ENCODE assay signal across 8 mouse cellular contexts in the genomic region with DNA sequence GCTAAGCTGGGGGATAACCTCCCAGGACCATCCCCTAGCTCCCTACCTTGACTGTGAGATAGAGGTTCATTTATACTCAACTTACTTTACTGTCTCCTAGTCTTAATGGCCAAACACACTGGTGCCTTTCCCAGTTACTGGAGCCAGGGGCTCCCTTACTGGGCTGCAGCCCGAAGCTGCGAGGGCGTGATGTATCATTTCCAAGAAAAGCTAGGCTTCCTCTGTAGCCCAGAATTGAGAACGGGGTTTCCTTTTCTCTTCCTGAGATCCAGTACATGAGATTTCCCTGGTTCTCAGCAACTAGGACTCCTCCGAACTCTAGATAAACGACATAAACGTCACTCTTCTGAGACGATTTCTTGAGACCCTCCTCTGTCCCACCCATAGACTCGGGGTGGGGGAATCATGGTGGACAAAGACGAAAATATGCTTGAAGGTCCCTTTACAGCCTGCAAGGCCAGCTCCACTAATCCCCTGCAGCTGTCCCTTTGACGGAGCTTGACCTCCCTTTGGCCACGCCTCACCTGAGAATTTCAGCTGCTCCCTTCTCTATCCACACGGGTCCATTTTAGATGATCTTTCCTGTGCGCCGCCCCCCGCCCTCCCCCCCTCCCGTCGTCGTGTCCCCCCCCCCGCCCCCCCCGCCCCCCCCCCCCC. TPM values are rescaled to one million over a fixed set of nuclear protein-coding genes. Genes with fewer than 3 reads are reported as not detected.
A peak's percentile ranks its signal among the peaks of the same experiment; 100 is the strongest.
DNase-seq lines count a peak whose midpoint lies in the region; ATAC-seq and TF ChIP-seq lines count a peak whose summit lies in the region.
"Had no signal": no experiment of that assay in that cellular context is flagged by ENCODE, and none has a peak within 500 bp of the region (broad histone marks: within the 10 kb centered on the region; RNA-seq: fewer than 3 reads in every experiment).

No protein-coding gene starts in this region.

- peak overlapping the region; percentile 58 for H3K27ac ChIP-seq in kidney, postnatal 0 days
- H3K27ac ChIP-seq in embryonic facial prominence, embryonic 15.5 days (replicated peaks), result 0 out of 2 replicates have a peak overlapping the region, but pooled peaks have one; percentile 28
- no peak overlapping the region for H3K27ac ChIP-seq in midbrain, embryonic 13.5 days
- H3K27ac ChIP-seq: liver, embryonic 14.5 days had no signal

- H3K4me2 ChIP-seq in kidney, postnatal 0 days (ENCODE audit: low read length), result peak overlapping the region; percentile 59
- H3K4me2 ChIP-seq in embryonic facial prominence, embryonic 15.5 days (replicated peaks), result peak overlapping the region; percentile 28; the same call in 1 of the 2 replicates
- H3K4me2 ChIP-seq in midbrain, embryonic 13.5 days (replicated peaks), result peak overlapping the region; percentile 34

- H3K36me3 ChIP-seq in kidney, postnatal 0 days (ENCODE audit: insufficient read depth, low read length), result no peaks in the 10 kb centered on the region
- H3K36me3 ChIP-seq in embryonic facial prominence, embryonic 15.5 days, result no peaks in the 10 kb centered on the region
- no peaks in the 10 kb centered on the region for H3K36me3 ChIP-seq in midbrain, embryonic 13.5 days

- no peaks in the 10 kb centered on the region for H3K27me3 ChIP-seq in kidney, postnatal 0 days (ENCODE audit: insufficient read depth, low read length)
- H3K27me3 ChIP-seq in embryonic facial prominence, embryonic 15.5 days, result no peaks in the 10 kb centered on the region
- H3K27me3 ChIP-seq in midbrain, embryonic 13.5 days, result no peaks in the 10 kb centered on the region

- WGBS in kidney, postnatal 0 days, result 19% methylated on average over 15 of the region's 21 CpGs
- whole genome bisulfite sequencing in embryonic facial prominence, embryonic 15.5 days, result 34% methylated on average over 16 of the region's 21 CpGs
- 31% methylated on average over 18 of the region's 21 CpGs for WGBS in midbrain, embryonic 13.5 days

- 0 out of 2 replicates have a peak overlapping the region, but pooled peaks have one; percentile 23 for H3K9ac ChIP-seq in kidney, postnatal 0 days (ENCODE audit: low read depth, low read length)
- H3K9ac ChIP-seq in embryonic facial prominence, embryonic 15.5 days, result no peak overlapping the region
- no peak overlapping the region for H3K9ac ChIP-seq in midbrain, embryonic 13.5 days (replicated peaks)
- H3K9ac ChIP-seq: liver, embryonic 14.5 days had no signal

- no peaks in the 10 kb centered on the region for H3K9me3 ChIP-seq in kidney, postnatal 0 days (replicated peaks; ENCODE audit: low read length)
- H3K9me3 ChIP-seq in embryonic facial prominence, embryonic 15.5 days (replicated peaks), result no peaks in the 10 kb centered on the region
- no peaks in the 10 kb centered on the region for H3K9me3 ChIP-seq in midbrain, embryonic 13.5 days

- no peaks in the 10 kb centered on the region; the same call in 1 of the 2 replicates for H3K4me1 ChIP-seq in kidney, postnatal 0 days (replicated peaks; ENCODE audit: insufficient read depth, low read length)
- 0 out of 2 replicates have a peak, but pooled peaks cover 9% of the 10 kb centered on the region for H3K4me1 ChIP-seq in embryonic facial prominence, embryonic 15.5 days
- no peaks in the 10 kb centered on the region for H3K4me1 ChIP-seq in midbrain, embryonic 13.5 days (replicated peaks)

- ATAC-seq in kidney, postnatal 0 days (replicated peaks; ENCODE audit: low FRiP score, low read depth), result no peak
- no peak for ATAC-seq in embryonic facial prominence, embryonic 15.5 days (ENCODE audit: insufficient number of reproducible peaks, low FRiP score, low TSS enrichment, low read depth)
- no peak for ATAC-seq in midbrain, embryonic 13.5 days
- no peak for ATAC-seq in megakaryocyte progenitor cell, adult 5-6 weeks (replicated peaks; ENCODE audit: poor library complexity)

- TF ChIP-seq CTCF in kidney, postnatal 0 days (IDR thresholded peaks at IDR 0.05; ENCODE audit: low read depth), result no peak

- DNase-seq in kidney, postnatal 0 days (ENCODE audit: low spot score), result no peak
- no peak for DNase-seq in kidney, adult 8-10 months
- DNase-seq in embryo, embryonic 10.5 days (ENCODE audit: low spot score), result peak; percentile 42
- no peak for DNase-seq in urinary bladder, postnatal 36 days (ENCODE audit: low spot score in 2 of 2)

- H3K4me3 ChIP-seq in kidney, postnatal 0 days (replicated peaks; ENCODE audit: low read depth, low read length), result peak overlapping the region; percentile 19; the same call in 1 of the 2 replicates
- H3K4me3 ChIP-seq in embryonic facial prominence, embryonic 15.5 days (replicated peaks), result peak overlapping the region; percentile 23
- H3K4me3 ChIP-seq in midbrain, embryonic 13.5 days (replicated peaks), result no peak overlapping the region

RNA-seq across cellular contexts. Expression of a gene that starts 28.5 kb away (rescaled TPM):
- polyA plus RNA-seq in kidney, postnatal 0 days (2015; fragmentation: Nextera tagmentation; extraction: Ambion mirVana), result 446 and 479 TPM in 2 replicates
- 449 and 462 TPM in 2 replicates for polyA plus RNA-seq in embryonic facial prominence, embryonic 15.5 days (2015; fragmentation: Nextera tagmentation; extraction: Ambion mirVana)
- 207 and 221 TPM in 2 replicates for polyA plus RNA-seq in midbrain, embryonic 13.5 days (2015; fragmentation: Nextera tagmentation; extraction: Ambion mirVana)
- total RNA-seq in megakaryocyte progenitor cell, adult 5-6 weeks (2015), result 73.2 and 76.6 TPM in 2 replicates
- total RNA-seq in megakaryocyte progenitor cell, adult 5-6 weeks (2017), result 111 and 119 TPM in 2 replicates

RNA-seq across cellular contexts. Expression of a gene that starts 54.7 kb away (rescaled TPM):
- 0.04 and 0.05 TPM in 2 replicates for polyA plus RNA-seq in kidney, postnatal 0 days (2015; fragmentation: Nextera tagmentation; extraction: Ambion mirVana)
- polyA plus RNA-seq in embryonic facial prominence, embryonic 15.5 days (2015; fragmentation: Nextera tagmentation; extraction: Ambion mirVana), result 10.7 and 17.8 TPM in 2 replicates
- polyA plus RNA-seq in midbrain, embryonic 13.5 days (2015; fragmentation: Nextera tagmentation; extraction: Ambion mirVana), result 0.16 and 0.17 TPM in 2 replicates
- total RNA-seq in megakaryocyte progenitor cell, adult 5-6 weeks (2015), result not detected in 2 replicates
- total RNA-seq in megakaryocyte progenitor cell, adult 5-6 weeks (2017), result not detected in 2 replicates

Comparison
In these comparisons a context has a peak if more than half of its experiments do, and no peak if none do; other contexts are left out.
1. RNA of a gene that starts 54.7 kb away (polyA plus RNA-seq): 10.7 to 17.8 TPM in embryonic facial prominence, embryonic 15.5 days; 0.16 to 0.17 TPM in midbrain, embryonic 13.5 days and 0.04 to 0.05 TPM in kidney, postnatal 0 days; every median in the first group is over 10 times any median in the second.
2. Peak in every context shown above with its lines, with median percentiles within 50 percentile points of each other: H3K4me2 ChIP-seq.